Mouse (Mus musculus) ovary, postnatal 10 days (tissue): ENCODE results near the gene BC005624.
A peak's percentile ranks its signal among the peaks of the same experiment; 100 is the strongest.

Source experiments
- DNase-seq: peaks from one replicate; pipeline ENCODE4 v3.0.0; 2022; ENCODE audit warnings: low spot score

The BC005624 gene

DNA sequence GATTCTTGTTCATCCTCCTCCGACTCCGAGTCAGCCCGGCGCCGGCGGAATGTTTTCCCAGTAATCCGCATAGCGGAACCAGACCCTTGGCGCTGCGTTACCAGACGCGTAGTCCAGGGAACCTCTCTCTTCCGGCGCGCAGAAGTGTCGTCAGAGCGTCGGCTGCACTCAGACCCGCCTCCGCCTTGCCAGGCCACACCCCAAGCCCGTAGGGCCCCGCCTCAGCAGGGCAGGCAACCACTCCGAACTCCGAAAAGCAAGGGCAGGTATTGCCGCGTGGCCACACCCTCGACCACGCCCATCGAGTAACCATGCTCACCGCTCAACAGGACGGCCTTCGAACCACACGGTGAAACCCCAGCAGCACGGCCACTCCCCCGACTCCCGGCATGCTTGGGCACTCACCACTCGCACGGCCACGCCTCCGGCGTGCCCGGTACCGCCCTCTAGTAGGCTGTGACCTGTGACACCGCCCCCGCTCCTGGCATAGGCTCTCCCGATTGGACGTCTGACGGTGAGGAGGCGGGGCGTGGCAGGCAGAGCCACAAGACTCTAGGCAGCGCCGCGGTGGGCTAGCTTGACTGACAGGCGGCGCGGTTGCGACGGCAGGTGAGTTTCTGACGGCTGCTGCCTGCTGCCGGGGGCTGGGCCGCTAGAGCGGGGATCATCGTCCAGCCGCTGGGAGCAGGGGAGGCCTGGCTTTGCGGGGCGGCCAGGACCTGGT lies at the start of gene BC005624, which contains the start of gene Usp20:
Gene BC005624, minus strand, starts transcription at position 412 of the 724 bp plus-strand sequence.
Gene Usp20, plus strand, starts transcription at position 490 of the 724 bp plus-strand sequence.
- peak; percentile 95 for DNase-seq

DNA sequence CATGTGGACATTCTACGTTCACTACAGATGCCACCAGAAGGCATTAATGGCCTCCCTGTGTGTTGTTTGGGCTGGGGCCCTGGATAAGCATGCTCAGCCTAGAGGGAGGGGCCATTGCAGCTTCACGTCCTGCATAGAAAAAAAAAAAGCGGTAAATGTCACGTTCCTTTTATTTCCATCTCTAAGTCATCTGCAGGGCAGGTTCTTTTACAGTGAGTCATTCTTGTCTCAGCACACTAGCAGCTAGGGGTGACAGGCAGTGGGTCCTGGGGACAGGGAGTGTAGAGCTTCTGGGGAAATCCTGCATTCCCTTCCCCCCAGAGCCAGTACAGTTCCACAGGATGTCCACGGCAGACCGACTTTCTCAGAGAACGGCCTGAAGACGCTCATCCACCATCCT lies 44.6 kb upstream of the BC005624 start:
- no peak for DNase-seq

DNA sequence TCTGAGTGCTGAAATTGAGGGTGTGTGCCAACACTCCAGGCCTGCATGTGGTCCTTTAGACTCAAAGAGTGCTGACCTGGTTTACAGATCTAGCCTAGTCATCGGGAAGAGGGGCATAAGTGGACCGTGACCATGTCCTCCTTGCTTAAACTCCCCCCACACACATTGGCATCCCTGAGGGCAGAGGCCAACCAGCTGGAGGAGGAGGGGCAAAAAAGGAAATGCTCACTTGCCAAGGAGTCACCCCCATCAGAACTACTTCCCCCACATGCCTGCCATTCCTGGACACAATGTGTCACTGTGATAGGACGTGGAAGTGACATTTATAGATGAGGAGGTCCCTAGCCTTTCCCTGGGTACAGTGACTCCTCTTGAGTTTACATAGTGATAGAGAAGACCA lies 43.5 kb upstream of the BC005624 start:
- no peak for DNase-seq

DNA sequence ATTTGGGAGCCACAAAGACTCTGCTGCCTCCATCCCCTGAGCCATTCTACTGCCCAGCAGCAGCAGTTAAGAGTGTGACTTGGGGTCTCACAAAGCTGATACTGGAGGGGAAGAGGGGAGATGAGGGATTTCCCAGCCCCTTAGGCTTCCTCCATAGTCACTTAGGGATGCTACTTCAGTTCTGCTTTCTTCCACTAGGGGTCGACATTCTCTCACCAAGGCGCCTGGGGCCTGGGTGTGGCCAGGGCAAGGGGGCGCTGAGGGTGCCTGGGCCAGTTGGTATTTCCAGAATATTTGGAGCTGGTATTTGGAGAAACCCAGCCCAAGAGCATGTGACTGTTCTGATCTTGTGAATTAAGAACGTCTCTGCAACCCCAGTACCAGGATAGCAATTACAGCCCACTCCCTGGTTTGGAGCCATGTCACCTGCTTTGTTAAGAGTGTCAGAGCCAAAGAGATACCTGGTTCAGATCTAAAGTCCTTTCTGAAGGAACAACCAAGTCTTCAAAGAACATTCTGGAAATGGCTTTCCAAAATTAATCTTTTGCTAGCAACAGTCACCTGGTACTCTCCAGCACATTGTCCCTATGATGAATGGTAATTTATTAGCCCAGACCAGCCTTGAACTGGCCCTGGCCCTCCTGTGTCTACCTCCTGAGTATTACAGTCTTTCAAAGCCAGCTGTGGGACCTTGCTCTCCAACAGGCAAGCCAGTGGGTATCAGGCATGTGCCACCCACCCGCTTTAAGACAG lies 42.8 kb upstream of the BC005624 start:
- peak; percentile 27 for DNase-seq

DNA sequence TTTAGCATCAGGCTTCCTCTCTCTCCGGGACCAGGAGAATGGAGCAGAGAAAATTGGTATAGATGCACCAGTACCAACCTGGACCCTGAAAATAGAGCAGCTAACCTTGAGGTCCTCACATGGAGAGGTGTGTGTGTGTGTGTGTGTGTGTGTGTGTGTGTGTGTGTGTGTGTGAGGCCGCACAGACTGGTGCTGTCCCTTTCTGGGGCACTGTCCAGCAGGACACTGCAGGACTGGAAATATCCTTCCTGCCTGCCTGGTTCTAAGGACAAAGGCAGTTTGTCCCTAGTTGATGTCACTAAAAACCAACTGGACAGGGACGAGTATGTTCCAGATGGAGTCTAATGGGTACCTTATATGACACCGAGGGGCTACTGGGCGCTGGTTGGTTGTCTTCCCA lies 41.9 kb upstream of the BC005624 start:
- no peak for DNase-seq

DNA sequence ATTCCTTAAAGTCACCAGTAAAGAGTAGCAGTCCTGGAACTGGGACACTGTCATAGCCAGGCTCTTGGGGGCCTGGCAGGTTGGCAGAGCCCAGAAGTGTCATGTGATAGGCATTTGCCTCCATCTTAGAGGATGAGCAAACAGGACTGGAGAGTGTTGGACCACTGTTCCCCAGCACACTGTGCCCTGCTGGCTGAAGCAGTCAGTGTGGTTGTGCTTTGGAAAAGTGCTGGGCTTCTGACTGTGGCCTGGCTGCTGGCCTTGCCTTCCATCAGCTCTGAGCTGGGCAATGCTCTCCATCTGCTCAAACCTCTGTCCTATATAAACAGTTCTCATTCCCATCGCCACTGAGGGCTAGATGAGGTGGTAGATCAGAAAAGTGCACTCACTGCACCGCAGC lies 38.2 kb upstream of the BC005624 start:
- DNase-seq: no peak

DNA sequence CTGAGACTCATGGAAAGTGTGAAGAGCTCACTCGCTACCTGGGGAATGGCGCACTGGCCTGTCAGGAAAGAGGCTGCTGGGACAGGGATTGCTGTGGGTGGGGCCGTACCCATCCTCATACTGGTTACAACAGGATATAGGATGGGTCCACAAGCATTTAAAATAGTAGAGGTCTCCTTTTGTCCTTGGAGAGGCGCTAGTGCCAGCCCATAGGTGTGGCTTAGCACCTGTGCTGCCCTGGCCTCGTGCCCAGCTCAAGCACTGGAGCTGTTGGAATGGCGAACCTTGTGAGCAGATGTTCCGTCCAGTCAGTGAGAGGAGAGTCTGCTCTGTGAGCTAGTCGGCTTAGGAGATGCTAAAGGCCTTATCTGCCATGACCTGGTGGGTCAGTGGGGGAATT lies 37.0 kb upstream of the BC005624 start:
- DNase-seq: no peak

DNA sequence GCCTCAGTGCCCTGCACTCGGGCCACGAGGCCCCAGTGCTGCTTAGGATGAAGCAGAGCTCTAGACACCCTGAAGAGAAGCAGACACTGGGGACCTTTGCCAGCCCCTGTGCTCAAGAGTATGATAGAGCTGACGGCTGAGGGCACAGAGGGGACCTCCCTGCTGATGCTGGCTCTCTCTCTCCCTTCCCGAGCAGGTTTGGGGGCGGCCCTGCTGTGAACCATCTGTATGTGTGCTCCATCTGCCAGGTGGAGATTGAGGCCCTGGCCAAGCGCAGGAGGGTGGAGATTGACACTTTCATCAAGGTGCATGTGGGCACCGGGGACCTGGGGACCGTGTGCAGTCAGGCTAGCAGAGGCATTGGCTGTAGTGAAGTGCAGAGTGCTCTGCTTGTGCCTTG lies 36.5 kb upstream of the BC005624 start:
- DNase-seq: no peak

DNA sequence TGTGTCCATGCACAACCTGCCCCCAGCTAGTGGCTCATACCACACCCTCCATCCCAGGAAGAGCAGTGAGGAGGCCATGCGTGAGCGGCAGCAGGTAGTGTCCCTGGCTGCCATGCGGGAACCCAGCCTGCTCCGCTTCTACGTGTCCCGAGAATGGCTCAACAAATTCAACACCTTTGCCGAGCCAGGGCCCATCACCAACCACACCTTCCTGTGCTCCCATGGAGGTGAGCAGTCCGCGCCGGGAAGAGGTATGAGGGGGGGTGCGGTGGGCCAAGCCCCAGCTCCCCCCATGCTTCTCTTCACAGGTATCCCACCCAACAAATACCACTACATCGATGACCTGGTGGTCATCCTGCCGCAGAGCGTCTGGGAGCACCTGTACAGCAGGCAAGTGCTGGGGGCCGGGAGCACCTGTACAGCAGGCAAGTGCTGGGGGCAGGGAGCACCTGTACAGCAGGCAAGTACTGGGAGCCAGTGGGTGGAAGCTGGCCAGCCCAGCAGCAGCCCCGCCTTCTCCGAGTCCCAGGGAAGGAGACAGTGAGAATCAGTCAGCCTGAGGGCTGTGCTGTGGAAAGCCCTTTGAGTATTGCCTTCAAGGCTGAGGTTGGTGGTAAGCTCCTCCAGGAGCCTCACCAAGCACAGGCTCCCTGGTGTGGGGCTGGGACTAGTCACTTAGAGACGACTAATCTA lies 35.8 kb upstream of the BC005624 start:
- no peak for DNase-seq

DNA sequence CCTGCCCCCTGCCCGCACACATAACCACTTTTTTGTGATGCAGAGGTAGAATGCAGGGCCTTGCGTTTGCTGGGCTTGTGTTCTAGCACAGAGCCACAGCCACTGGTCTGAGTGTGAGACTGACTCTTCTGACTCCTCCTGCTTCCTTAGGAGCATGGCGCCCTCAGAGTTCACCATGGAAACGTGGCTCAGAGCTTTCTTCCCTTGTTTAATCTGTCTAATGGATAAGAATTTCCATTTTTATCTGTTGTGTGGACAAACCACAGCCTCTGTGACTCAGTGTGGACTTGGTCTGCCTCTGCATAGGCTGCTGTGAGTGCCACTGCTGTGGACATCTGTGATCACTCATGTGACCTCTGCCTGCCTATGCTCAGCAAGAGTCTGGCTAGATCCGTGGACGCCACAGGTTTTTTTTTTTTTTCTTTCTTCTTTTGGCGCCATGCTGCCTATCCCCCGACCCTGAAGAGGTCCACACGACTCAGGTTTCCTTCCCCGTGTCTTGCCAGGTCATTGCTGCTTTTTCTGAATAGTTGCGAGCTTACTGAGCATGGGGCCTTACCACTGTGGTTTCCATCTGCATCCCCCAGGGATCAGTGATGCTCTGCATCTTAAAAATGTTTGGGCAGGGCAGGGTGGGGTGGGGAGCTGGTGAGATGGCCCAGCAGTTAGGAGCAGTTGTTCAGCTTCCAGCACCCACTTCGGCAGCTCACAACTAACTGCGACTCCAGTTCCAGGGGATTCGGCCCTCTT lies 31.5 kb upstream of the BC005624 start:
- no peak for DNase-seq

DNA sequence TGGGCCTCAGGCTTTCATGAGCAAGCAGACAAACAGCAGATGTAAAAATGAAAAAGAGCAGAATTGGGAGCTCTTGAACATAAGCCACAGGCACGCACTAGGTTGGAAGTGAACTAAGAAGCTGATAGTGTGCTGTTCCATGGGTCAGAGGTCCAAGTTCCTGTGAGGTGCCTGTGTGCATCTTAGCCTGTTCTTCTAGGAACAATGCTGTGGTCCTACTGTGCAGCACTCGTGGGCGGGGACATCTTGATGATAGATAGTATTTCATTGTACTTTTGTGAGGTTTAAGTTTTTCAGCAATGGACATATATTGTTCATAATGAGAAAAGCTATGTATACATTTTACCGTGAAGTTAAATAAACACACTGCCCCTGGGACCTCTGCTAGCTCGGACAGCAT lies 25.2 kb upstream of the BC005624 start:
- no peak for DNase-seq

DNA sequence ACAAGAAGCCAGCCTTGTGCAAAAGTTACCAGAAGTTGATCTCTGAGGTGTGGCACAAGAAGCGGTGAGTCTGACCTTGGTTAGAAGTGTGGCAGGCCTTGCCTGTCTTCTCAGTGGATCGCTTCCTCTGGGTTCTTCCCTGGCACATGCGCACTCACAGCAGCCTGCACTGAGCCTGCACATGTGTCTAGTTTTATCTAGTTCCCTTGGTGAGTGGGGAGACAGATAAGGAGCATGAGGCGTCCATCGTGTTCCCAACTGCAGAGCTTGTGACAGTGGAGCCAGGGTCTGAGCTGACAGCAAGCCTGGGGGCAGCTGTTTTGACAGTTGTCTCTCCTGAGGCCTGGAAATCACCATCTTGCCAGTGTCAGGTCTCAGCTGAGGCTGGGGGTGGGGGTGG lies 24.4 kb upstream of the BC005624 start:
- DNase-seq: no peak

DNA sequence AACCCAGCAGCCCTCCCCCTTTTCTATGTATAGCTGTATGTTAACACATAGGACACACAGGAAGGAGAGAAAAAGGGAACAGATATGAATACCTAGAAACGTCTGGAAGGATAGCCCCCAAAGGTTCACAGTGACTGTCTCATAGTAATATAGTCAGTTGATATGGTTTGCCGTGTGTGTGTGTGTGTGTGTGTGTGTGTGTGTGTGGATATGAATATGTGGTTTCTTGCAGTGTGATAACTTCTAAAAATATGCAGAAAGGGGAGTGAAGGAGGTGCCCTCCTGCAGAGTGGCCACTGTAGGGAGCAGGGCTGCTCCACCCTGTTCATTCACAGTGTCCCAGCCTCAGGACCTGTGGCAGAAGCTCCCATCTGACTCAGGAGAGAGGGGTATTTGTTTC lies 23.5 kb upstream of the BC005624 start:
- no peak for DNase-seq

DNA sequence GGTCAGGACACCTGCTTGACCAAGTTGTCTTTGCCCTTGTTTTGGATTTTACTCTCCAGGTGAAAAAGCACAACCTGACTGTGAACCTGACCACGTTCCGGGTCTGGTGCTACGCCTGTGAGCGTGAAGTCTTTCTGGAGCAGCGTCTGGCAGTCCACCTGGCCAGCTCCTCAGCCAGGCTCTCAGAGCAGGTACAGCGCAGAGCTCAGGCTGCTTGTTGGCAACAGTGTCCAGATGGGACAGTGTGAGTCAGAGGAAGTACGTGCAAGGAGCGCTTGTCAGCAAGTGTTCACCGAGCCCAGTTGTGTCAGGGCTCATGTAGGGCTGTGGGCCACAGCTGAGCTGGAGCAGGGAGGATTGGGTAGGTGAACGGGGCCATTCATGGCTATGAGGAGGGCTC lies 20.9 kb upstream of the BC005624 start:
- DNase-seq: no peak

DNA sequence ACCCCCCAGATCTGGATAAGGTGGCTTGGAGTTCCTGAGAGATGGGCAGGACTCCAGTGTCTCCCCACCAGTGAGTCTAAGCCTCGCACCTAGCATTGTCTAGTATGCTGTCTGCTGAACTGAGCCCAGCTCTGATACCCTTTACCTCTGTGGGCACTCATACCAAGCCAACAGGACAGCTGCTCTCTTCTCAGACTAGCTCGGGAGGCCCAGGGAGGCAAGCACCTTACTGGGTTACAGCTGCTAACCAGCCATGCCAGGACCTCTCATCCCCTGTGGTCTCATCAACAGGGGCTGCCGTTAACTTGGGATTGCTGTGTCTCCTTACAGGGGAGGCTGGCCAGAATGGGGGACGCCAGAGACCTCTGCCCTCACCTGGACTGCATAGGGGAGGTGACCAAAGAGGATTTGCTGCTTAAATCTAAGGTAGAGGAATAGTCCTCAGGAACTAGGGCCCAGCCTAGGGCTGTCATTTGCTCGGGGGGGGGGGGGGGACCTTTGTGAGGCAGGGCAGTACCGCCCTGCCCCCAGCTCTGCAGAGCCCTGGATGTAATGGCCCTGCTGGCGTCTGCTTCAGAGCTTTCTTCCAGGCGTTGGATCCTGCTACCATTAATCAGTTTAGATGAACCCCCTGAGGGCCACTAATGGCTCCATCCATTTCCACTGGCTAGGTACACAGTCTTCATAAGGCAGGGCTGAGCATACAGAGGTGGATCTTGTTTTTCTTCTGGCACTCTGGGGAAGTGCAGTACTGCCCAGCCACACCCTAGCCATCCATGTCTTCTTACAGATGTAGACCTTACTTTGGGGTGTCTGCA lies 16.7 kb upstream of the BC005624 start:
- DNase-seq: no peak

DNA sequence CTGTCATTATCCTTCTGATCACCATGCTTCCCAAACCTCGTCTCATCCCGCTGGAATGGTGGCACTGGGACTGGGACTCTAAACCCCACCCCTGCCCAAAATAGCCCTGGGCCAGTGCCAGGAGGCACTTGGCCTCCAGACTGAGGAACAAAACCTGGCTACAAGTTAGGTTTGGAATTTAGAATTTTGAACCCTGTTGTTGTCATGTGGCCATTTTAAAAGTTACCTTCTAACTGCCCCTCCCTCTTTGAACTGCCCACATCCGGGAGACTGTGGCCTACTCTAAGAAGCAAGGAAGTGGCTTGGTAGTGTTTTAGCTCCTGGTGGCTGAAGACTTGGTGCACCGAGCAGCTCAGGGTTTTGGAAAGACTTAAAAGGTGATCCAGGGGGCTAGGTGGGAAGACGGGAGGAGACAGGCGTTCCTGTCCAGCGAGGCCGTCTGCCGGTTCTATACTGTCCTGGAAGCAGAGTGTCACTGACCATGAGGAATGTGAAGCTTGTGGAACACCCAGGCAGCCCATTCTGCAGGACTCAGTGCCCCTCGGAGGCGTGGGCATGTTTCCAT lies 13.5 kb upstream of the BC005624 start:
- no peak for DNase-seq

DNA sequence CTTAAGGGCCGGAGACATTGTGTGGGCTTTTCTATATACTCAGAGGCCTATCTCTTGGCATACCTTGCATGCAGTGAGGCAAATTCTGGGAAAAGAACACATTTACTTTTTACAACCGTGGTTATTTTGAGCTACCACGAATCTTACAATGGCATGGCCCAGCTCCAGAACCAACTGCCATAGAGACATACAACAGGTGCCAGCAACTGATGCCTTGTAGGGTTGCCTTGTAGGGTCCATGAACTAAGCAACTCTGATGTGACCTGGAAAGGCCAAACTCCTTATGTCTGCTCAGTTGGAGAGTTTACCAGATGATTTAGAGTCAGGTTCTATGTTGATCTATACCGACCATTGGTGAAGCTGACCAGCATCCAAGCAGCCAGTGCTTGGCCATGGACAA lies 12.9 kb upstream of the BC005624 start:
- no peak for DNase-seq

DNA sequence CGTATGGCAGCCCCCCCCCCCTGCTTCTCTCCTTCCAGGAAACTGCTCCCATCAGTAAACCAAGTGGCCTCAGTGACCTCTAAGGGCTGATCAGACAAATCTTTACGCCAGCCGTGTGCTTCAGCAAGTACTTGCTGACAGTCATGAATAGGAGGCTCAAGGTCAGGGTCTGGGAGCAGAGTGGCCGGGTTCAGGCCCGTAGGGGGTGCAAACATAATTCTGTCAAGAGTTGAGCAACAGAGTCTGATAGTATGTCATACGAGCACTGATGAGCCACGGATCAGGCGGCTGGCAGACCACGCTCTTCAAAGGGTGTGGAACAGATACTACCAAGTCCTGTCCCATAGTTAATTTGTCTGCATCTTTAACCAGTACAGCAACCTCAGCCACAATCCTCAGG lies 8.2 kb upstream of the BC005624 start:
- no peak for DNase-seq

DNA sequence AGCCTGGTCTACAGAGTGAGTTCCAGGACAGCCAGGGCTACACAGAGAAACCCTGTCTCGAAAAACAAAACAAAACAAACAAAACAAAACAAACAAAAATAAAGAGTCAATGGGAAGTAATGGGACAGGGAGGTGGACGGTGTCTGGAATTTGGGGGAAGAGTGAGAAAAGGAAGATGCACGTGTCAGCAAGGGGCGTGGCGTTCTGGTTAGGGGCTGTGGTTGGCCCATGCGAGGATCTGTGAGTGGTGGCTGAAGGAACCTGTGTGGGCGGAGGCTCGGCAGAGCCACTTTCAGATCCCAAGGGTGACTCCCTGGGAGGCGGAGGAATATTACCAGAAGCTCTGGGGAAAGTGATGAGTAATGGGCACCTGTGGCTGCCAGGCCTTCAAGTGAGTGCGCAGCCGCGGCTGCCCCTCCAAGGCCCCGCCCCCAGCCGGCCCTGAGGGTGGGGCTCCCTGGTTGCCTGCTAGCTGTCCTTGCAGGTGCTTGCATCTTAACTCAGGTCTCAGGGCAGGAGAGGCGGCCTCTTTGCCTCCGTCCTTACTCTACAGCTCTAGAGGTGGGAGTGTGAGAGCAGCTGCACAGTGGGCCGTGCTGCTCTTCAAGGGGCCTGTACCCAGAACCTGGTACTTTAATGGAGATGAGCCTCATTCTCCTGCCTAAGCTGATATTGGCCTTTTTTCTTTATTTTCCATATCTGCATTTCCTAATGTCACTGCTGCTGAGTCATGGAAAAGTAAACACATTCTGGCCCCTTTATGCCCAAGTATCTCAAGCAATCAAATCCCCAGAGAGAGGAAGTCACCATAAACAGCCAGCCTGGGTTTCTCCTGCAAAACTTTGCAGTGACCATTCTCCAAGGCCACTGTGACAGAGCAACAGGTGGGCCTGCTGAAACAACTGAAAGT lies 3.4 kb upstream of the BC005624 start:
- DNase-seq: no peak

DNA sequence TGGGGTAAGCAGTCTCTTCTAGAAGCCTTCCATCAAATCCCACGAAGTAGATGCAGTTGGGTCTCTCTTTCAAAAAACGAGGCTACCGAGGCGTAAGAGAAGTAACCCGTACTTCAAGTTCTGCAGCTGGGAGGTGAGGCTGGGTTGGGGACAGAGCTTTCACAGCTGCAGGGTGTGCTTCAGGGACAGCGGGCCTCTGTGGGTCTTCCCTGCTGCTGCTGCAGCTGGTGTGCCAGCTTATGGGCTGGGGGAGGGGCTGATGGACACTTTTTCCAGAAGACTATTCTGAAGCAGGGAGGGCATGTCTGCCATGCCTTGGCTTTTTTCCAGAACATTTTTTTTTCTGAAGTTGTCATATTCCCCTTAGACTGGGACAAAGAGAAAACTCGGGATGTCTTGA lies 1.0 kb upstream of the BC005624 start:
- DNase-seq: no peak
